Mouse (Mus musculus): ENCODE data around the gene Gtsf1.

DNA sequence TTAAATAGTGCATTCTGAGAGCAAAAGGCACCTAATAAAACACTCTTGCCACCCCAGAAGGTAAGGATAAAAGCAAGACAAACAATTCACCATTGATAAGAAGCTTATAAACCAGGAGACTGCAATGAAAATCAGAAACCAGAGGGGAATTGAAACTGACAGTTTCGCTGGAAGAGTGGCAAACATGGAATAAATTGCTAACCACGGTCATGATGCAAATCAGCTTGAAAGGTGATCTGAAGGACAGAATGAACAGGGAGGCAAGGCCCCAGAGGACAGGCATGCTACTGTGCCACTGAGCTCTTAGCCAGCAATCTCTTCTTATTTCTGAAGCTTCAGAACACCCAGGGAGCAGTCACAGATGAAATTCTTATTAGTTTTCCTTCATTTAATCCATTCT is 3.3 kb downstream of the Gtsf1 start:
- no peak for TF ChIP-seq CTCF (IDR thresholded peaks at IDR 0.05)
- TF ChIP-seq EP300 (IDR thresholded peaks at IDR 0.05), result no peak

Data from lung, postnatal 0 days (tissue).